Mouse (Mus musculus) cortical plate, adult 2 months (tissue): Measurements from ENCODE around the gene Cnot2.

ENCODE experiments used
- CTCF ChIP-seq: fragments of 200-500 bp; IDR thresholded peaks from 2 replicates; pipeline ENCODE4 v1.5.1; 2011; ENCODE audit warnings: mild to moderate bottlenecking, control low read depth, low read length; ENCODE audit not compliant: insufficient read depth; ENCODE audit errors: extremely low read depth
- POLR2A ChIP-seq: fragments of 200-500 bp; IDR thresholded peaks from 2 replicates; pipeline ENCODE4 v1.6.1; 2011; ENCODE audit warnings: mild to moderate bottlenecking, low read length, control low read depth; ENCODE audit not compliant: insufficient read depth; ENCODE audit errors: extremely low read depth

DNA sequence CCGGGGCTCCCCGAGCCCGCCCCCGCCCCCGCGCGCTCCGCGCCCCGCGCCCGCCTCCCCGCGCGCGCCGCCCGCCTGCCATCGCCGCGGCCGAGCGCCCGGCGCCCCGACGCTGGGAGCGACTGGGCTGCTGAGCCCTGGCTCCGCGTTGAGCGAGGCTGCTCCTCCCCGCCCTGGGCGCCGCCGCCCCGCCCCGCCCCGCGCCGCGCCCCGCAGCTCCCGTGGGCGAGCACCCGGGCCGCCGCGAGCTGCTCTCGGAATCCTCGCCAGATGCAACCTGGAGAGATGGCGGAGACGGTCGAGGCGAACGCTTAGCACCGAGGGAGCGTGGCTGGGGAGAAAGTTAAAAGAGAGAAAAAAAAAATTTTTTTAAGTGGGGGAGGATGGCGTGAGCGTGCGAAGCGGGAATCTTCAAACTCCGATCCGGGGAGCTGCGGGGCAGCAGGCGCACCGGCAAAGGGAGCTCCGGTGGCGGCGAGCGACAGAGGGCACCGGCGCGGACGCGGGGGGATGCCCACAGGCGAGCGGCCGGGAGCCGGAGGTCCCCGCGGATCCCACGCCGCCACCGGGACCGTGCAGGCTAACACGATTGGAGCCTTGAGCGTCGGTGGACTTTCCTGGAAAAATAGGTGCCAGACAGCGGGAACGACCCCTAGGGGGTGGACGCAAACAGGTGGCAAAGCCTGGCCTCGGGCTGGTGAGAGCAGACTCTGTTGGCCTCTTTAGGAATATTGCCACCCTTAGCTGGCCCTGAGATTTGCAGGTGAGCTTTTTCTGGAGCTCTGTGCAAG is 107.4 kb downstream of the Cnot2 start, which contains the start of gene Kcnmb4:
- TF ChIP-seq CTCF, result no peak
- 0 out of 2 replicates have a peak, but pooled peaks have one; percentile 20 for TF ChIP-seq POLR2A
